7 mouse cellular contexts compared by ENCODE assay signal in the genomic region with DNA sequence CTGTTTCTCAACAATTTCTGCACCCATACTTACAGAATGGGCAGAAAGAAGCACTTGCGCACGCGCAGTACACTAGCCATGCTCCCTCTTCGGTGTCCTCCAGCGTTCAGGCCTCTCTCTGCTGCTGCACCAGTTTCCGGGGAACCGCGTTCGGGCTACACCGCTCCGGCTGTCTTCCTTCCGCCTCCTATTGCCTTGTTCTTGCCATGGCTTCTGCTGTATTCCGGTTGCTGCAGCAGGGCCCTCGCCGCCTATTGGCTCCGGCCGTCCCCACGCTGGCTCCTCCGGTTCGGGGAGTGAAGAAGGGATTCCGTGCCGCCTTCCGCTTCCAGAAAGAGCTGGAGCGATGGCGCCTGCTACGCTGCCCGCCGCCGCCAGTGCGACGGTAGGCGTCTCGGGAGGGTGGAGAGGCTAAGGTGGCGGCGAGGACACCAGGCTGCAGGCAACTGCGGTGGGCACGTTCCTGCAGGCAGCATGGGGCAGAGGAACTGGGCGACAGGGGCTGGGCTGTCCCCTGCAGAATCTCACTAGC. TPM values are rescaled to one million over a fixed set of nuclear protein-coding genes. Genes with fewer than 3 reads are reported as not detected.
DNase-seq lines count a peak whose midpoint lies in the region; ATAC-seq lines count a peak whose summit lies in the region.

A gene (plus strand): TSS at position 92 of the 532 bp plus-strand sequence.
A gene (minus strand): TSS at position 217 of the 532 bp plus-strand sequence.

- peak within 1 kb of the TSS; percentile 41 for H3K4me2 ChIP-seq in embryonic facial prominence, embryonic 11.5 days (ENCODE audit: low read depth, low read length)
- peak within 1 kb of the TSS; percentile 63 for H3K4me2 ChIP-seq in midbrain, embryonic 13.5 days (replicated peaks)

- DNase-seq in adrenal gland, postnatal 14 days, result peak; percentile 98
- DNase-seq in embryonic facial prominence, embryonic 11.5 days (ENCODE audit: low spot score), result peak; percentile 95
- peak; percentile 96 for DNase-seq in kidney, adult 11 months
- peak; percentile 99 for DNase-seq in limb, embryonic 10.5 days (ENCODE audit: low spot score)
- DNase-seq in spleen, adult 12 weeks (ENCODE audit: low spot score), result peak; percentile 88

- H3K36me3 ChIP-seq in embryonic facial prominence, embryonic 11.5 days (replicated peaks; ENCODE audit: control insufficient read depth, insufficient read depth, low read depth, low read length), result peaks cover 2% of the 10 kb centered on the region
- H3K36me3 ChIP-seq in limb, embryonic 10.5 days, result peaks cover 35% of the 10 kb centered on the region
- peaks cover 30% of the 10 kb centered on the region for H3K36me3 ChIP-seq in midbrain, embryonic 13.5 days

- no peaks in the 10 kb centered on the region for H3K4me1 ChIP-seq in embryonic facial prominence, embryonic 11.5 days (ENCODE audit: control insufficient read depth, insufficient read depth, low read length)
- H3K4me1 ChIP-seq in limb, embryonic 10.5 days, result peaks cover 5% of the 10 kb centered on the region; the same call in 1 of the 2 replicates
- peaks cover 15% of the 10 kb centered on the region; the same call in 1 of the 2 replicates for H3K4me1 ChIP-seq in midbrain, embryonic 13.5 days (replicated peaks)

- H3K27me3 ChIP-seq in embryonic facial prominence, embryonic 11.5 days (ENCODE audit: control insufficient read depth, insufficient read depth, low read length), result no peaks in the 10 kb centered on the region
- no peaks in the 10 kb centered on the region for H3K27me3 ChIP-seq in limb, embryonic 10.5 days (ENCODE audit: low read depth, poor library complexity, severe bottlenecking)
- no peaks in the 10 kb centered on the region for H3K27me3 ChIP-seq in midbrain, embryonic 13.5 days

- WGBS in embryonic facial prominence, embryonic 11.5 days, result under 1% methylated on average over 38 of the region's 38 CpGs
- under 1% methylated on average over 38 of the region's 38 CpGs for WGBS in limb, embryonic 10.5 days
- under 1% methylated on average over 38 of the region's 38 CpGs for WGBS in midbrain, embryonic 13.5 days

- no peaks in the 10 kb centered on the region for H3K9me3 ChIP-seq in embryonic facial prominence, embryonic 11.5 days (replicated peaks; ENCODE audit: control insufficient read depth, low read length)
- H3K9me3 ChIP-seq in limb, embryonic 10.5 days (replicated peaks), result no peaks in the 10 kb centered on the region
- no peaks in the 10 kb centered on the region for H3K9me3 ChIP-seq in midbrain, embryonic 13.5 days

- H3K9ac ChIP-seq in embryonic facial prominence, embryonic 11.5 days (replicated peaks; ENCODE audit: low read length), result peak within 1 kb of the TSS; percentile 76
- H3K9ac ChIP-seq in midbrain, embryonic 13.5 days (replicated peaks), result peak within 1 kb of the TSS; percentile 93

- peak within 1 kb of the TSS; percentile 65 for H3K4me3 ChIP-seq in embryonic facial prominence, embryonic 11.5 days (ENCODE audit: low read depth, low read length)
- H3K4me3 ChIP-seq in limb, embryonic 10.5 days, result peak within 1 kb of the TSS; percentile 66
- H3K4me3 ChIP-seq in midbrain, embryonic 13.5 days (replicated peaks), result peak within 1 kb of the TSS; percentile 96

- H3K27ac ChIP-seq in embryonic facial prominence, embryonic 11.5 days (replicated peaks; ENCODE audit: low read depth, low read length), result peak within 1 kb of the TSS; percentile 52
- peak within 1 kb of the TSS; percentile 91 for H3K27ac ChIP-seq in limb, embryonic 10.5 days
- peak within 1 kb of the TSS; percentile 93 for H3K27ac ChIP-seq in midbrain, embryonic 13.5 days

- peak; percentile 99 for ATAC-seq in embryonic facial prominence, embryonic 11.5 days (replicated peaks; ENCODE audit: insufficient number of reproducible peaks, low FRiP score, low TSS enrichment, low read depth)
- peak; percentile 95 for ATAC-seq in granulocyte monocyte progenitor cell, adult 5-6 weeks (replicated peaks; ENCODE audit: poor library complexity, severe bottlenecking)
- ATAC-seq in midbrain, embryonic 13.5 days, result peak; percentile 100

RNA-seq across cellular contexts. Expression of the first gene that starts in this region (rescaled TPM):
- 48.7 and 51.3 TPM in 2 replicates for total RNA-seq in adrenal gland, postnatal 14 days (2021)
- 53.1 and 55.3 TPM in 2 replicates for polyA plus RNA-seq in embryonic facial prominence, embryonic 11.5 days (2014; fragmentation: Nextera tagmentation; extraction: Ambion mirVana)
- 51.4 and 64.8 TPM in 2 replicates for total RNA-seq in granulocyte monocyte progenitor cell, adult 5-6 weeks (2014; fragmentation: Nextera tagmentation)
- 60.6 and 88.9 TPM in 2 replicates for total RNA-seq in granulocyte monocyte progenitor cell, adult 5-6 weeks (2017)
- polyA plus RNA-seq in limb, embryonic 10.5 days (2016; fragmentation: Nextera tagmentation; extraction: Ambion mirVana), result 57.9 and 64.1 TPM in 2 replicates
- 51.9 and 54.5 TPM in 2 replicates for polyA plus RNA-seq in midbrain, embryonic 13.5 days (2015; fragmentation: Nextera tagmentation; extraction: Ambion mirVana)

RNA-seq across cellular contexts. Expression of the second gene that starts in this region (rescaled TPM):
- total RNA-seq in adrenal gland, postnatal 14 days (2021), result 36.5 and 41.0 TPM in 2 replicates
- polyA plus RNA-seq in embryonic facial prominence, embryonic 11.5 days (2014; fragmentation: Nextera tagmentation; extraction: Ambion mirVana), result 35.7 and 36.6 TPM in 2 replicates
- total RNA-seq in granulocyte monocyte progenitor cell, adult 5-6 weeks (2014; fragmentation: Nextera tagmentation), result 24.7 and 31.1 TPM in 2 replicates
- 8.6 and 10.5 TPM in 2 replicates for total RNA-seq in granulocyte monocyte progenitor cell, adult 5-6 weeks (2017)
- polyA plus RNA-seq in limb, embryonic 10.5 days (2016; fragmentation: Nextera tagmentation; extraction: Ambion mirVana), result 25.7 and 30.6 TPM in 2 replicates
- polyA plus RNA-seq in midbrain, embryonic 13.5 days (2015; fragmentation: Nextera tagmentation; extraction: Ambion mirVana), result 113 and 118 TPM in 2 replicates

Comparison
In these comparisons a context has a peak if more than half of its experiments do, and no peak if none do; other contexts are left out.
1. Peak in every context shown above with its lines: DNase-seq, ATAC-seq, H3K4me3 ChIP-seq and H3K27ac ChIP-seq.